In the genomic region with DNA sequence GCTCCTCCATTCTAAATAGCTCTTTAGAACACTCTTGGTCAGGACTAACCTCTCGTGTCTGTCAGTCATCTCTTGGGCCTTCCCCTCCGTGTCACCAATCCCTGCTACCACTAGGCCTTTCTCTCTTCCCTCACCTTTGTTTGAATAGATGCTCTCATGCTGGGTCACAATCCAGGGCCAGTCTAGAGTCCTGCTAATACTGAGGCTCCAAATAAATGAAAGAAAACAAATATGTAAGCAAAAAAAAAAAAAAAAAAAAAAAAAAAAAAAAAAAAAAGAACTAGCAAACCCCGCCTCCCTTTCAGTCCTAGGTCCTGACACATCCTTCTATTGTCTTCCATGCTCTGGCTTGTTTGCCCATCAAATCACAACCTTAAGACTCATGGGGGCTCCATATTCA, we compare ENCODE assay signal across 25 mouse cellular contexts.
"Had no signal": no experiment of that assay in that cellular context is flagged by ENCODE, and none has a peak within 500 bp of the region (broad histone marks: within the 10 kb centered on the region; RNA-seq: fewer than 3 reads in every experiment).

No protein-coding gene starts in this region.

- H3K27ac ChIP-seq: gastrocnemius, adult 2 months; heart, embryonic 10.5 days; hindbrain, embryonic 10.5 days; hindbrain, embryonic 12.5 days; hindbrain, embryonic 14.5 days; intestine, embryonic 15.5 days; layer of hippocampus, adult 2 months; left cerebral cortex, adult 2 months; limb, embryonic 10.5 days; limb, embryonic 12.5 days; liver, embryonic 12.5 days had no signal

- H3K4me2 ChIP-seq: heart, embryonic 12.5 days; hindbrain, embryonic 12.5 days; hindbrain, embryonic 14.5 days; intestine, embryonic 15.5 days; limb, embryonic 12.5 days; liver, embryonic 12.5 days had no signal

- H3K4me1 ChIP-seq: heart, embryonic 10.5 days; heart, embryonic 12.5 days; hindbrain, embryonic 12.5 days; intestine, embryonic 15.5 days; limb, embryonic 10.5 days; limb, embryonic 12.5 days; liver, embryonic 12.5 days had no signal

- ATAC-seq: hindbrain, embryonic 16.5 days; inflammation-experienced regulatory T-cells, adult 6 months; intestine, embryonic 15.5 days; intestine, postnatal 0 days; liver, embryonic 12.5 days had no signal

- H3K36me3 ChIP-seq: heart, embryonic 10.5 days; heart, embryonic 12.5 days; intestine, embryonic 15.5 days; limb, embryonic 10.5 days; limb, embryonic 12.5 days; liver, embryonic 12.5 days had no signal

- H3K9ac ChIP-seq: heart, embryonic 12.5 days; hindbrain, embryonic 12.5 days; hindbrain, embryonic 14.5 days; intestine, embryonic 15.5 days; limb, embryonic 12.5 days; liver, embryonic 12.5 days had no signal

- H3K9me3 ChIP-seq: heart, embryonic 10.5 days; hindbrain, embryonic 10.5 days; hindbrain, embryonic 12.5 days; intestine, embryonic 15.5 days; limb, embryonic 10.5 days; limb, embryonic 12.5 days; liver, embryonic 12.5 days had no signal

- H3K4me3 ChIP-seq: gastrocnemius, adult 2 months; heart, embryonic 10.5 days; heart, embryonic 12.5 days; hindbrain, embryonic 10.5 days; hindbrain, embryonic 12.5 days; intestine, embryonic 15.5 days; layer of hippocampus, adult 2 months; left cerebral cortex, adult 2 months; limb, embryonic 10.5 days; limb, embryonic 12.5 days; liver, embryonic 12.5 days had no signal

- DNase-seq: gastrocnemius, adult 2 months; gastrocnemius, postnatal 10 days; gastrocnemius, postnatal 25 days; heart, adult 18-20 months; heart, postnatal 10 days; heart, postnatal 4 days; kidney, adult 18-20 months; kidney, adult 8-10 months; kidney, postnatal 10 days; kidney, postnatal 25 days; kidney, postnatal 4 days had no signal

- H3K27me3 ChIP-seq: heart, embryonic 12.5 days; hindbrain, embryonic 12.5 days; intestine, embryonic 15.5 days; limb, embryonic 12.5 days; liver, embryonic 12.5 days had no signal
